Mouse (Mus musculus): ENCODE results near the gene Stk4. TPM values are rescaled to one million over a fixed set of nuclear protein-coding genes. Genes with fewer than 3 reads are reported as not detected.

Stk4 gene
- polyA plus RNA-seq, 1 experiment from 2014 or later, result 30.9 TPM

GRCm38 (mm10) chr2:164073120-164073519, 3.0 kb downstream of the Stk4 start:
- no peak for DNase-seq (ENCODE audit: low spot score)
- Histone ChIP-seq H3K36me3 (ENCODE audit: control insufficient read depth, insufficient read depth, low read length) (no peaks in the 10 kb centered on the region), H3K4me3 (ENCODE audit: low read depth, low read length) (no peak overlapping the region), H3K4me2 (ENCODE audit: low read depth, severe bottlenecking) (no peak overlapping the region), H3K27me3 (ENCODE audit: control insufficient read depth, insufficient read depth, low read length) (no peaks in the 10 kb centered on the region), H3K4me1 (ENCODE audit: control insufficient read depth, insufficient read depth, low read length) (peaks cover 17% of the 10 kb centered on the region; the same call in 1 of the 2 replicates), H3K9me3 (ENCODE audit: control insufficient read depth, low read length) (no peaks in the 10 kb centered on the region), H3K27ac (replicated peaks; ENCODE audit: low read depth, low read length) (no peak overlapping the region), H3K9ac (ENCODE audit: low read length) (no peak overlapping the region)
- WGBS, result 80% methylated on average over 7 of the region's 7 CpGs
- ATAC-seq (ENCODE audit: insufficient number of reproducible peaks, low FRiP score, low TSS enrichment, low read depth), result no peak

GRCm38 (mm10) chr2:164073918-164074578, 3.9 kb downstream of the Stk4 start:
- no peak overlapping the region for H3K27ac ChIP-seq (replicated peaks; ENCODE audit: low read depth, low read length)
- peaks cover 13% of the 10 kb centered on the region; the same call in 1 of the 2 replicates for H3K4me1 ChIP-seq (ENCODE audit: control insufficient read depth, insufficient read depth, low read length)
- WGBS, result under 1% methylated on average over 48 of the region's 48 CpGs
- peak; percentile 85 for ATAC-seq (ENCODE audit: insufficient number of reproducible peaks, low FRiP score, low TSS enrichment, low read depth)
- H3K27me3 ChIP-seq (ENCODE audit: control insufficient read depth, insufficient read depth, low read length), result no peaks in the 10 kb centered on the region
- no peaks in the 10 kb centered on the region for H3K36me3 ChIP-seq (ENCODE audit: control insufficient read depth, insufficient read depth, low read length)
- peak overlapping the region; percentile 82 for H3K4me3 ChIP-seq (ENCODE audit: low read depth, low read length)
- peak overlapping the region; percentile 81 for H3K4me2 ChIP-seq (ENCODE audit: low read depth, severe bottlenecking)
- peak; percentile 99 for DNase-seq (ENCODE audit: low spot score)
- H3K9me3 ChIP-seq (ENCODE audit: control insufficient read depth, low read length), result no peaks in the 10 kb centered on the region
- peak overlapping the region; percentile 56 for H3K9ac ChIP-seq (ENCODE audit: low read length)

DNA sequence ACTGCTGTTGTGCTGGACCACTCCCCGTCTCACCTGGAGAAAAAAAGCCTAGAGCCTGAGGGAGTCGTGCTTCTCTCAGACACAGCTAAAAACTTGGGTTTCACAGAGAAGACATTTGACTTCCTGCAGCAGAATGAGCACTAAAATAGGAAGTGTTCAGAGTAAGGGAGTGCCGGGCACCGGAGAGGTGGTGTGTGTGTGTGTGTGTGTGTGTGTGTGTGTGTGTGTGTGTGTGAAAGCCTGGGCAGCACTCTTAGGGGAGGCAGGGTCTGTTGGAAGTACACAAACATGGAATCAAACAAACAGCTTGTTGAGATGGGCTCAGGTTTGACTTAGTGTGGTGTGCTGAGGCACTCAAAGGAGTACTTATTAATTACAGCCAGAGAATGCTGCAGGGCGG, 5.0 kb downstream of the Stk4 start:
- no peaks in the 10 kb centered on the region for H3K36me3 ChIP-seq (ENCODE audit: control insufficient read depth, insufficient read depth, low read length)
- no peak overlapping the region for H3K9ac ChIP-seq (ENCODE audit: low read length)
- no peak for DNase-seq (ENCODE audit: low spot score)
- H3K4me1 ChIP-seq (ENCODE audit: control insufficient read depth, insufficient read depth, low read length), result peaks cover 9% of the 10 kb centered on the region; the same call in 1 of the 2 replicates
- no peaks in the 10 kb centered on the region for H3K27me3 ChIP-seq (ENCODE audit: control insufficient read depth, insufficient read depth, low read length)
- H3K4me3 ChIP-seq (ENCODE audit: low read depth, low read length), result peak overlapping the region; percentile 82; the same call in 1 of the 2 replicates
- no peak for ATAC-seq (ENCODE audit: insufficient number of reproducible peaks, low FRiP score, low TSS enrichment, low read depth)
- peak overlapping the region; percentile 81 for H3K4me2 ChIP-seq (ENCODE audit: low read depth, severe bottlenecking)
- WGBS, result 55% methylated on average over 5 of the region's 5 CpGs
- H3K9me3 ChIP-seq (ENCODE audit: control insufficient read depth, low read length), result no peaks in the 10 kb centered on the region
- no peak overlapping the region for H3K27ac ChIP-seq (replicated peaks; ENCODE audit: low read depth, low read length)

DNA sequence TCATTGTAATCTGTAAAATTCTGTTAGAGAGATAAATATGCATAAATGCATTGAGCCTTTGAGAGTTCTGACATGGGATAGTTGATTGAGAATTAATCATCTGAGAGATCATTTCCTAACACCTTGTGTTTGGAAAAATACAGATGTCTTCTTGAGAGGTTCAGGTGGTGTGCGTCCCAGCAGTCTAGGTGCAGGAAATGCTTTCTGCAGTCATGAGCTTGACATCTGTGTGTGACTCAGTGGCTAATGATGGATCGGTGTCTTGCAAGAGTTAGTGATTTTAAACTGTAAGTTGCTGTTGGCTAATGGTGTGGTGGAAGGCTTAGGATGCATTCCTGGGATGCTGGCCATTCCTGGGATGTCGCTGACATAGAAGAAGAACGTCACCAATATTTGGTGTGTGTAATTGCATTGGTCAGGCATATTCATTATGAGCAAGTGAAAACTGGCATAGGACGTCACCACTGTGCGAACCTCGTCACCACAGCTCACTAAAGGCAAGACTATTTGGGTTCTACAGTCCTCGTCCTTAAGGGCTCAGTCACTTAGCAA, 6.8 kb downstream of the Stk4 start:
- no peak overlapping the region for H3K9ac ChIP-seq (ENCODE audit: low read length)
- no peaks in the 10 kb centered on the region for H3K27me3 ChIP-seq (ENCODE audit: control insufficient read depth, insufficient read depth, low read length)
- WGBS, result 92% methylated on average over 8 of the region's 8 CpGs
- no peak overlapping the region for H3K4me3 ChIP-seq (ENCODE audit: low read depth, low read length)
- no peaks in the 10 kb centered on the region for H3K9me3 ChIP-seq (ENCODE audit: control insufficient read depth, low read length)
- H3K36me3 ChIP-seq (ENCODE audit: control insufficient read depth, insufficient read depth, low read length), result peaks cover 2% of the 10 kb centered on the region; the same call in 1 of the 2 replicates
- no peak overlapping the region for H3K4me2 ChIP-seq (ENCODE audit: low read depth, severe bottlenecking)
- no peak overlapping the region for H3K27ac ChIP-seq (replicated peaks; ENCODE audit: low read depth, low read length)
- H3K4me1 ChIP-seq (ENCODE audit: control insufficient read depth, insufficient read depth, low read length), result peaks cover 9% of the 10 kb centered on the region; the same call in 1 of the 2 replicates
- ATAC-seq (ENCODE audit: insufficient number of reproducible peaks, low FRiP score, low TSS enrichment, low read depth), result no peak
- DNase-seq (ENCODE audit: low spot score), result no peak

GRCm38 (mm10) chr2:164077875-164078274, 7.8 kb downstream of the Stk4 start:
- Histone ChIP-seq H3K4me2 (ENCODE audit: low read depth, severe bottlenecking) (no peak overlapping the region), H3K27me3 (ENCODE audit: control insufficient read depth, insufficient read depth, low read length) (no peaks in the 10 kb centered on the region), H3K9ac (ENCODE audit: low read length) (no peak overlapping the region), H3K4me3 (ENCODE audit: low read depth, low read length) (no peak overlapping the region), H3K9me3 (ENCODE audit: control insufficient read depth, low read length) (no peaks in the 10 kb centered on the region), H3K27ac (replicated peaks; ENCODE audit: low read depth, low read length) (no peak overlapping the region), H3K36me3 (ENCODE audit: control insufficient read depth, insufficient read depth, low read length) (peaks cover 2% of the 10 kb centered on the region; the same call in 1 of the 2 replicates), H3K4me1 (ENCODE audit: control insufficient read depth, insufficient read depth, low read length) (peaks cover 9% of the 10 kb centered on the region; the same call in 1 of the 2 replicates)
- no peak for DNase-seq (ENCODE audit: low spot score)
- 88% methylated on average over 5 of the region's 5 CpGs for WGBS
- ATAC-seq (ENCODE audit: insufficient number of reproducible peaks, low FRiP score, low TSS enrichment, low read depth), result no peak

DNA sequence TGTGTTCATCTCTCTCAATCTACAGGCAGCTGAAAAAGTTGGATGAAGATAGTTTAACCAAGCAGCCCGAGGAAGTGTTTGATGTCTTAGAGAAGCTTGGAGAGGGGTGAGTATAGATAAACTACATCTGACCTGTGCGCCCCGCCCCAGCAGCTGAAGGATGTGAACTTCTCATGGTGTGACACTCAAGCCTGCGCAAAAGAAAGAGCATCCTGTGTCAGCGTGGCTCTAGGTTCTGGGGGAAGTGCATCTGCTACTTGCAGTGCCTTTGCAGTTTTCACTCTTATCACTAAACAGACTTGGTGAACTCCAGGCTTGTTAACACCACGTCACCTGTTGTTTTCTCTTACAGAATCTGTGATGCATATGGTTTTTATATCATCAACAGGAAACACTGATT, 9.4 kb downstream of the Stk4 start:
- Histone ChIP-seq H3K27ac (replicated peaks; ENCODE audit: low read depth, low read length) (no peak overlapping the region), H3K4me3 (ENCODE audit: low read depth, low read length) (no peak overlapping the region), H3K9ac (ENCODE audit: low read length) (no peak overlapping the region), H3K4me2 (ENCODE audit: low read depth, severe bottlenecking) (no peak overlapping the region), H3K27me3 (ENCODE audit: control insufficient read depth, insufficient read depth, low read length) (no peaks in the 10 kb centered on the region), H3K9me3 (ENCODE audit: control insufficient read depth, low read length) (no peaks in the 10 kb centered on the region), H3K36me3 (ENCODE audit: control insufficient read depth, insufficient read depth, low read length) (peaks cover 2% of the 10 kb centered on the region; the same call in 1 of the 2 replicates), H3K4me1 (ENCODE audit: control insufficient read depth, insufficient read depth, low read length) (peaks cover 8% of the 10 kb centered on the region; the same call in 1 of the 2 replicates)
- no peak for DNase-seq (ENCODE audit: low spot score)
- ATAC-seq (ENCODE audit: insufficient number of reproducible peaks, low FRiP score, low TSS enrichment, low read depth), result no peak
- 93% methylated on average over 6 of the region's 6 CpGs for WGBS

GRCm38 (mm10) chr2:164081577-164081976, 11.5 kb downstream of the Stk4 start:
- Histone ChIP-seq H3K27ac (replicated peaks; ENCODE audit: low read depth, low read length) (no peak overlapping the region), H3K4me3 (ENCODE audit: low read depth, low read length) (no peak overlapping the region), H3K9me3 (ENCODE audit: control insufficient read depth, low read length) (no peaks in the 10 kb centered on the region), H3K4me2 (ENCODE audit: low read depth, severe bottlenecking) (no peak overlapping the region), H3K4me1 (ENCODE audit: control insufficient read depth, insufficient read depth, low read length) (no peaks in the 10 kb centered on the region), H3K9ac (ENCODE audit: low read length) (no peak overlapping the region), H3K27me3 (ENCODE audit: control insufficient read depth, insufficient read depth, low read length) (no peaks in the 10 kb centered on the region), H3K36me3 (ENCODE audit: control insufficient read depth, insufficient read depth, low read length) (peaks cover 2% of the 10 kb centered on the region; the same call in 1 of the 2 replicates)
- DNase-seq (ENCODE audit: low spot score) (no peak), ATAC-seq (ENCODE audit: insufficient number of reproducible peaks, low FRiP score, low TSS enrichment, low read depth) (no peak)
- 96% methylated on average over 10 of the region's 10 CpGs for WGBS

GRCm38 (mm10) chr2:164082175-164082574, 12.1 kb downstream of the Stk4 start:
- 81% methylated on average over 10 of the region's 10 CpGs for WGBS
- H3K4me1 ChIP-seq (ENCODE audit: control insufficient read depth, insufficient read depth, low read length), result no peaks in the 10 kb centered on the region
- no peak overlapping the region for H3K4me3 ChIP-seq (ENCODE audit: low read depth, low read length)
- DNase-seq (ENCODE audit: low spot score) (no peak), ATAC-seq (ENCODE audit: insufficient number of reproducible peaks, low FRiP score, low TSS enrichment, low read depth) (no peak)
- H3K27me3 ChIP-seq (ENCODE audit: control insufficient read depth, insufficient read depth, low read length), result no peaks in the 10 kb centered on the region
- H3K9me3 ChIP-seq (ENCODE audit: control insufficient read depth, low read length), result no peaks in the 10 kb centered on the region
- no peak overlapping the region for H3K4me2 ChIP-seq (ENCODE audit: low read depth, severe bottlenecking)
- no peak overlapping the region for H3K27ac ChIP-seq (replicated peaks; ENCODE audit: low read depth, low read length)
- H3K36me3 ChIP-seq (ENCODE audit: control insufficient read depth, insufficient read depth, low read length), result peaks cover 2% of the 10 kb centered on the region; the same call in 1 of the 2 replicates
- no peak overlapping the region for H3K9ac ChIP-seq (ENCODE audit: low read length)

Measured in limb, embryonic 11.5 days (tissue).